Mouse (Mus musculus) inflammation-experienced regulatory T-cells, adult 16 weeks (primary cell): ENCODE measurements around the gene Olfr855. TPM values are rescaled to one million over a fixed set of nuclear protein-coding genes. Genes with fewer than 3 reads are reported as not detected.

ENCODE experiments used
- polyA plus RNA-seq: library from polyadenylated mRNA; unstranded; fragments of 100-300 nt; shearing (Covaris generic); gene quantifications from one replicate; pipeline ENCODE4 v1.2.1, GENCODE M21; 2017

Gene Olfr855
- not detected for polyA plus RNA-seq

DNA sequence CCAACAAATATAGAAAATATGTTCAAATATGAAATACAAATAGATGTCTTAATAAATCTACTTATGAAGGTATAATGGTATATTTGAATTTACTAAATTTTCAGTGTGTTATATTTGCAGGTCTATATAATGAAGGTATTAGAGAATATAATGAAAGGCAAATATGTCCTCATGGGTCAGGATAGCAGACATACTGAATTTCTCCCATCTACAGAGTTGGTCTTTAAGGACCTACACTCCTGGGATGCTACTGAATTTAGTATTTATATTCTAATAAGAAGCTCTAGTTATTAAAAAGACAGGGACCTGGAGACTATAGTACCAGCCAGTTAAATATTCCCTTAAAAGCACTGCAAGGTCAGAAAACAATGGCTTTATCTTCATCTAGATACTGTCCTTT is at the start of gene Olfr855:
Olfr855 (plus strand) TSS at position 301 of the 400 bp plus-strand sequence.

DNA sequence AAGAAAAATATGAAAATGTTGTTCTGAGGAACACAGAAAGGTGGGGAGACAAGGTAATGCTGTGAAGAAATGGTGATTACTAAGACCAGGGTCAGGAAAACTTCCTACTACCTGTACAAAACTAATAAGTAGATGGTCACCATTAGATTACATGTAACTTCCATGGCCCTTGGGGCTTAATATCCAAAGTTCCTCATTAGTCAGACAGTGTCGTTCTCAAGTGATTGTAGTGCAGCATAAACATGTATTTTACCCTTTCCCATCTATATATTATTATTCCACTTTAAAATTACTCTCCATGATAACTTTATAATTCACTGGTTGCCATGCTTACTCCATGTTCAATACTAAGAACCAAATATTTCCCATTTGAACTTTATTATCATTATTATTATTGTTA is 41.4 kb upstream of the Olfr855 start, which contains the start of gene Olfr853:
Olfr853 (minus strand) TSS at position 101 of the 400 bp plus-strand sequence.

DNA sequence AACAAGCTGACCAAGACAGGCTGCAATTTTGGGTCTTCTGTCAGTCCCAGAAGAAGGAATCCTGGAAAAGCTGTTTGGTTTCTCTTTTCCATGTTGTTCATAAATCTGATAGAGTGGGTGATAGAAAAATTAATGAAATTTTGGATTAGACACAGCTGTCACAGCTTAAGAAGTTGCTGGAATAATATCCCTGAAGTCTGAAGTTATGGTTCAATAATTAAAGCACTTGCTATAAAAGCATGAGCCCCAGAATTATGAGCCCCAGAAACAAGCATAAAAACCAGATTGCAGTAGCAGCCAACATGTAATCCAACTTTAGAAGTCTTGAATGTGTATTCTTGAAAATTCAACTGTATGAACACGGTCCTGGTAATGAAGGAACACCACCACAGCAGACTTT is 15.1 kb upstream of the Olfr855 start, which contains the start of gene Olfr854:
Olfr854 (minus strand) TSS at position 101 of the 400 bp plus-strand sequence.

DNA sequence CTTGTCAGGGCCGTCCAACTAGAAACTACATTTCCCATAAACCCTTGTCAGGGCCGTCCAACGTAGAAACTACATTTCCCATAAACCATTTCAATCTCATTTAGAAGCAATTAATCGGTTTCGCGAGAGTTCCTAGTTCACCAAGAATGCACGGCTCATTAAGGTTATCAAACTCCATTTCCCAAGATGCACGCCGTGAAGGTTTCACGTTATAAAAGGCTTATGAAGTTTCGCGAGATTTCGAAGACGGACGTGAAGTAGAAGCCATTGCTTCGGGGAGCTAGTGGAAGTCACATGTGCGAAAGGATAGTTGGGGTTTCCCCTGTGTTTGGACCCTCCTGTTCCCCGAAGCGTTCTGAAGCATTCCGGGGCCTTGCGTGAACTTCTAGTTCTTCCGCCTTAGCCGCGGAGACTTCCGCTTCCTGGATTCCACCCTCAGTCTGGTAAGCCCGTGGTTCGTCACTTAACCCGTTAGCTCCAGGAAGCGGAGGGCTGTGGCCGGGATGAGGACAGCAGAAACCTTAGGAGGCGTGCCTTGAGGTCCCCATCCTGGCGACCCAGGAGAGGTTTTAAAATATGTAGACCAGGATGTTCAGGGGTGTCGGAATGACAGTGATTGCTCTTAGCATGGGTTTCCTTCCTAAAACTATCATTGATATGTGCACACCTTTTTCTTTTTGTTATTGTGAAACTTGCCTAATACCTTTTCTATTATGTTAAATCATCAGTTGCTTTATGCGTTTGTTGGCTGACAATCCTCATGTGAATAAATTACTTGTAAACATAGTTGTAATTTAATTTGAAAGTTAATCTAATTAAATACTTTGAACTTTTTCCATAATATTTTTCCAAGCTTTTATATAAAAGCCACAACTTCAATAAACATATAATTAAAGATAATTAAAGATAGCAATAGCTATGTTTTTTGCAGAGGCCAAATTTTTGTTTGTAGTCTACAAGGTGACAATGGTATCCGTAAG is 39.7 kb downstream of the Olfr855 start, which contains the start of gene Zfp317:
Zfp317 (plus strand) TSS at position 260 of the 980 bp plus-strand sequence.

Other genes starting within 250 kb of the Olfr855 start
- not detected for gene Olfr845, start 246.2 kb upstream of the Olfr855 start, polyA plus RNA-seq
- not detected for gene Olfr846, start 218.6 kb upstream of the Olfr855 start, polyA plus RNA-seq
- not detected for gene Olfr847, start 203.9 kb upstream of the Olfr855 start, polyA plus RNA-seq
- gene Olfr849, start 142.4 kb upstream of the Olfr855 start, polyA plus RNA-seq = not detected
- not detected for gene Olfr850, start 104.4 kb upstream of the Olfr855 start, polyA plus RNA-seq
- gene Olfr851, start 89.3 kb upstream of the Olfr855 start, polyA plus RNA-seq = not detected
- gene Olfr853, start 41.5 kb upstream of the Olfr855 start, polyA plus RNA-seq = not detected
- gene Olfr854, start 15.2 kb upstream of the Olfr855 start, polyA plus RNA-seq = not detected
- gene Zfp317, start 39.5 kb downstream of the Olfr855 start, polyA plus RNA-seq = 43.0 TPM
- gene Olfr857, start 126.8 kb downstream of the Olfr855 start, polyA plus RNA-seq = not detected
- gene Olfr58, start 197.7 kb downstream of the Olfr855 start, polyA plus RNA-seq = not detected
- gene Olfr859, start 222.3 kb downstream of the Olfr855 start, polyA plus RNA-seq = not detected